Mouse (Mus musculus) liver, embryonic 14.5 days (tissue): ENCODE data around the gene Rgs19.

Experiments
- CTCF ChIP-seq: IDR thresholded peaks from 2 replicates; pipeline ENCODE4 v1.5.1; 2016; ENCODE audit warnings: antibody characterized with exemption, low read depth, control low read depth
- EP300 ChIP-seq: IDR thresholded peaks from 2 replicates; pipeline ENCODE4 v1.6.1; 2016; ENCODE audit warnings: antibody characterized with exemption, low read depth

- TF ChIP-seq CTCF (no peak), EP300 (no peak)
Observed at GRCm38 (mm10) chr2:181716991-181717390, 23.2 kb upstream of the Rgs19 start.
